Mouse (Mus musculus) skeletal muscle tissue, adult 2 months (tissue): ENCODE measurements around the gene Sgca.

Source experiments
- DNase-seq: peaks from one replicate; pipeline ENCODE4 v3.0.0-alpha.2; 2012; ENCODE audit warnings: low read depth, low spot score

The Sgca gene

DNA sequence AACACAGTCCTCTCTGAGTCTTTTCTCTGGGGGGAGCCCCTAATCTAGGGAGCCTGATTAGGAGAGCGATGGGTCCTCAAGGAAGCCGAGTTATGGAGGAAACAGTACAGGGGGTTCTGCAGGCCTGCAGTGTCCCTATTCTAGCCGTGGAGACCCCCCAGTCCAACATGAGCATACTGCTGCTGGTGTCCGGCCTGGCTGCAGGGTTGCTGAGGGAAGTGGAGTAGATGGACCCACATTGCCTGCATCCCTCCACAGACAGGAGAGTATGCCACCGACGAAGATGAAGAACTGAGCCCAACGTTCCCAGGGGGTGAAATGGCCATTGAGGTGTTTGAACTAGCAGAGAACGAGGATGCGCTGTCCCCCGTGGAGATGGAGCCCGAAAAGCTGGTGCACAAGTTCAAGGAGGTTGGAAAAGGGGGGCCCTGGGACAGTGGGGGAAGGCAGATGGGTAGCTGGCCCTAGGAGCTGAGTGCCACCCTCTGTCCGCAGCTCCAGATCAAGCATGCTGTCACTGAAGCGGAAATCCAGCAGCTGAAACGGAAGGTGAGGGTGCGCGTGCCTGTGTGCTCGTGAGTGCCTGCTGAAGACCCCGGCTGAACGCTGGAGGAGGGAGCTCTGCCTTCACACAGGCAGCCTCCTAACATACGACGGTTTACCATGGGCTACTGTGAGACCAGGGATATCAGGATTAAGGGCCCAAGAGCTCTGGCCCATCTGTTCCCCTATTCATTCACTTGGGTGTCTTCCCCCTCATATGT is 25.6 kb upstream of the Sgca start:
- no peak for DNase-seq

DNA sequence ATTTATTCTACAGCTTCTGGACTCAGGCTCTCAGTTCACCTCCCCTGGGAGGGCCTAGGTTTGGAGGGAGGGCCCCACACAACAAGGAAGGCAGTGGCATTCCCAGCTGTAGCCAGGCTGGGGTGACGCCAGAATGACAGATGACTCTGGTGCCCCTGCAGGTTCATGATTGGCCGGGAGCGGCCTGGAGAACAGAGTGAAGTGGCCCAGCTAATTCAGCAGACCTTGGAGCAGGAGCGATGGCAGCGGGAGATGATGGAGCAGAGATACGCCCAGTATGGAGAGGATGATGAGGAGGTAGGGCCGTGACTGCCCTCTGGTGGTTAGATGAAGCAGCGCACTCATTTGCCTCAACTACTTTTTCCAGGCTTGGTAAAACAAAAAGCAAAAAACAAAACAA is 24.9 kb upstream of the Sgca start:
- DNase-seq = peak; percentile 73

DNA sequence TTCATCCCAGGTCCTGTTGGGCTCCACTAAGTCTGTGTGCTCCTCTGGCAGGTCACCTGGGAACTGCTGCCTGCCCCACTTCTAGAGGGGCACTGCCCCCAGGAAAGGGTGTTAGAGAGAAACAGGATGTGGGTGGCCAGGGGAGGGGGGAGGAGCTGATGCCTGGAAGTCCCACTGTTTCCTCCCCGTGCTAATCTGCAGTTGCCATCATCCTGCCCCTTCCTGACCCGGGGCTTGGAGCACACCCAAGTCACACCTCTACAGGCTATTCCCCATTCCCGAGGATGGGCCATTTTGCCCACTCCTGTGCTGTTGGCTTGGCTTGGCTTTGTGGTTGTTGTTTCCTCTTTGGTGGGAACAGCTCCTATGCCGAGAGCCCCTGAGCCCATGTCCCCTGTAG is 24.4 kb upstream of the Sgca start:
- no peak for DNase-seq

DNA sequence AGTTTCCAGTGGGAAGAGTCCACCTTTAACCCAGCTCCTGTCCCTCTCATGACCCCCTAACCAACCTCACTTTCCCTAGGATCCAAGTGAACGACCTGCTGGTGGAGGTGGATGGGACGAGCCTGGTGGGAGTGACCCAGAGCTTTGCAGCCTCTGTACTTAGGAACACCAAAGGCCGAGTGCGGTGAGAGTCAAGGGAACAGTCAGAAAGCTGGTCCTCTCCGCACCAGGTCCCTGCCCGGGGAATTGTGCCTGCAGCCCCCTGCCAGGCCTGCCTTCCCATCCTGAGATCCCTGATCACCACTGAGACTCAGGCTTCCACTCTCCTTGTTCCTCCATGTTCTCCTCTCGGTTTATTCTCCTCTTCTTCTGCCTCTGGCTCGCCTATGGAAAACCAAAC is 24.0 kb upstream of the Sgca start:
- no peak for DNase-seq

DNA sequence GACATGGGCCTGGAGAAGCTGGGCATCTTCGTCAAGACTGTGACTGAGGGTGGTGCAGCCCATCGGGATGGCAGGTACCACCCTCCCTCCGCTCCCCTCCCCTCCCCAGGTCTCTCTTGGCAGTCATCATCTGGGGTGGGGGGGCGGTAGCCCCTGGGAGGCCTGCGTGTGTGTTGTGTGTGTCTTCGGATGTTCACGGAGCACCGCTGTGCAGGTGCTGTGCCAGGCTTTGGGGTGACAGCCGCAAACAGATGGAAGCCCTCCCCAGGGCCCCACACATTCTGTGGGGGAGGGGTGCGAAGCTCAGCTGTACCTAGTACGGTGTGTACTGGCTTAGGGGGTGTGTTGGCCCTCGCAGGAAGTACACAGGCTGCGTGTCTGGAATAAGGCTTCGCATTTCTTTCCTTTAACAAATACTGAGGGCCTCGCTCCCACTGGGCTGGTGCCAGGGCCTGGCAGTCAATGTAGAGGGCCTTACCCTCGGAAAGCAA is 22.0 kb upstream of the Sgca start:
- no peak for DNase-seq

DNA sequence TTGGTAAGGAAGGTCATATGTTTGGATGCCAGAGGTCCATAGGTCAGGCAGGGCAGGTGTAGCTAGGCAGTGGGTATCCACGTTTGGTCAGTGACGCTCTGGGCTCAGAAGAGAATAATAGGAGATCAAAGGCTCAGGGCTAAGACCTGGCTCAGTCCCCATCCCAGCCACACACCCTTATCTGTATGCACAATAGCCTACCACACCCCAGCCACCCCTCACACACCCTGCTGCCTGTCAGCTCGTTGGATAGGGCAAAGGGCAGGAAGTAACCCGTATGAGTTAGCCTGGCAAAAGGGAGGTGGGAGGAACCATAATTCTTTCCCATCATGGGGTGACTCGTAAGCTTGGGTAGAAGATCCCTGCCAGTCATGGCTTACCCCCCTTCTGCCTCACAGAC is 21.5 kb upstream of the Sgca start:
- no peak for DNase-seq

DNA sequence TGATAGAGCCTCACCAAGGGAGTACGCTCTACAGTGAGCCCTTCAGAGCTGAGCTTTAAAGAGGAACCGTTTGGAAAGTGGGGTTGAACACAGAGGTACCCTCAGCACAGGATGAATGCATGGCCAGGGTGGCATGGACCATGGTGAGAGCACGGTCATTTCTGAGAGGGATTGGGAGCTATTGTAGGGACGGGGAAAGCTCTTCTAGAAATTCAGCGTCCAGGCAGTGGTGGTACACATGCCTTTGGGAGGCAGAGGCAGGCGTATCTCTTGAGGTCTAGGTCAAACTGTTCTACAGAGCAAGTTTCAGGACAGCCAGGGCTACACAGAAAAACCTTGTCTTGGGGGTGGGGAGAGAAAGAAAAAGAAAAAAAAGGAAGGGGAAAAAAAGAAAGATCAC is 20.9 kb upstream of the Sgca start:
- no peak for DNase-seq

DNA sequence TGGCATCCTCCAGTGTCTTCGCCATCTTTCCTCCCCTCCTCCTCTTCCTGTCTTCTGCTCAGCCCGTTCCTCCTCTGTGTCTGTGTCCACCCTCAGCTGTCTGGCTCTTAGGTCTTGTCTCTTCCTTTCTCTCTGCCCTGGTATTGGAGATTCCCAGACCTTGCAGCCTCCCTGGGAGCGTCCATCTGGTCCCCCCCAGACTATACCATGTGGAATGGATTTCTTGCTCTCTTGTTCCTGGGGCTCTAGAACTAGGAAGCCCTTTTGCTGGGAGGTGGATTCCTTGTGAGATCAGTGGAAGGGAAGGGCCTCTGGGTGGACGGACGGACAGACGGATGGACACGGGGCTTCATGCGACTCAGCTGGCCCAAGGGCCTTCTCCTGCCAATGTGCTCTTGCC is 20.0 kb upstream of the Sgca start:
- DNase-seq = no peak

DNA sequence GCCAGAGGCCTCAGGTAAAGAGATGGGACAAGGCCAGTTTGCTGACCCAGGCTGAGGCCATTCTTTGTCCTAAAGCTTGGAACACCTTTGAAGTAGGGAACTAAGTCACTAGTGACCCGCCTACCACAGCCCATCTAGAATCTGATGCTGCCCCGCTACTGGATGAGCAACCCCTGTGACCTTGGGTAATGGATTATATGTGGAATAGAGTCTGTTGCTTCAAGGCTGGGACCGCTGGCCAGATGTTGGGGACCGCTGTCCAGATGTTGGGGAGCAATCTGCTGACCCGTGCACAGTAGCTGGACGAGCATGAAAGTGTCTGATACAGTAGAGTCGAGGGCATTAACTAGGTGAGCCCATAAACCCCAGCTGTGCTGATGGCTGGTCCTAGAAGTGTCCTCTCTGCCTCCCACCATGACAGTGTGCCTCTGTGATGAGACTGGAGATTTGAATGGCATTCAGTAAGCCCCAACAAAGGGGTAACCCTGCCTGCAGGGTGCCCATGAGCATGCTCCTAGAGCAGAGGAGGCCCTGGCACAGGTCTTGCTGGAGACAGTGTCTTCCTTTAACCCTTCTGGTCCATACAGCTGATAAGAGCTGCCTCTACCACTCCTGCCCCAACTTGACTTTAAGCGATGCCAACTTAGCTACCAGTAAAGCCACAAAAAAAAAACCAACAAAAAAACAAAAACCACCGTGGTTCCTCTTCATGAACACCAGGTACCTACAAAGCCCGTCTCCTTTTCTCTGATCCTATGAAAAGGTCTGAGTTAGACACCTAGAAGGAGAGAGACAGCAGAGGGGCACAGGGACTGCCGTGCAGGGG is 19.0 kb upstream of the Sgca start:
- DNase-seq = no peak

DNA sequence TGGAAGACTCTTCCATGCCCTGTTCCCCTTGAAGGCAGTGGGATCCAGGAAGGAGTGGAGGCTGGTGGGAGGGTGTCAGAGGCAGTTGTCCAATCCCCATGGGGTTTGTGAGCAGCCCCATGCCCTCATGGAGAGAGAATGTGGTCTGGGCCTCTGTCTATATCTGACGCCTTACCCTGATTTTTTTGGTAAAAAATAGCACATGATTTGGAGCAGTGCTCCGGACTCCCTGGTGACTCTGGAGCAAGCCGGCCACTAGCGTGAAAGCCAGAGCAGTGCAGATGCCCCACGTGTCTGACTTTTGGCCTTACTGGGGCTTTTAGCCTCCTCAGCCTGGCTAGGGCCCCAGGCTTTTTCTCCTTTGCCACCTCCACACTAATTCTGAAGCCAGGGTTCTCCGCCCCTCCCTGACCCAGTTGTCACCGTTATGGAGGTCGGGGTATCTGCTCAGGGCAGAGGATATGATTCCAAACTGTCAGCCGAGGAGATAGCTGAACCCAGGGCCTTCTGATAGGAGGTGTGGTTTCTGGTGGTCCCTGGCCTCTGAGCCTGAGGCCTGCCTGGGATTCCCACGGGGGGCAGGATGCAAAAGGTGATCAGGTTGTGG is 18.2 kb upstream of the Sgca start:
- no peak for DNase-seq

DNA sequence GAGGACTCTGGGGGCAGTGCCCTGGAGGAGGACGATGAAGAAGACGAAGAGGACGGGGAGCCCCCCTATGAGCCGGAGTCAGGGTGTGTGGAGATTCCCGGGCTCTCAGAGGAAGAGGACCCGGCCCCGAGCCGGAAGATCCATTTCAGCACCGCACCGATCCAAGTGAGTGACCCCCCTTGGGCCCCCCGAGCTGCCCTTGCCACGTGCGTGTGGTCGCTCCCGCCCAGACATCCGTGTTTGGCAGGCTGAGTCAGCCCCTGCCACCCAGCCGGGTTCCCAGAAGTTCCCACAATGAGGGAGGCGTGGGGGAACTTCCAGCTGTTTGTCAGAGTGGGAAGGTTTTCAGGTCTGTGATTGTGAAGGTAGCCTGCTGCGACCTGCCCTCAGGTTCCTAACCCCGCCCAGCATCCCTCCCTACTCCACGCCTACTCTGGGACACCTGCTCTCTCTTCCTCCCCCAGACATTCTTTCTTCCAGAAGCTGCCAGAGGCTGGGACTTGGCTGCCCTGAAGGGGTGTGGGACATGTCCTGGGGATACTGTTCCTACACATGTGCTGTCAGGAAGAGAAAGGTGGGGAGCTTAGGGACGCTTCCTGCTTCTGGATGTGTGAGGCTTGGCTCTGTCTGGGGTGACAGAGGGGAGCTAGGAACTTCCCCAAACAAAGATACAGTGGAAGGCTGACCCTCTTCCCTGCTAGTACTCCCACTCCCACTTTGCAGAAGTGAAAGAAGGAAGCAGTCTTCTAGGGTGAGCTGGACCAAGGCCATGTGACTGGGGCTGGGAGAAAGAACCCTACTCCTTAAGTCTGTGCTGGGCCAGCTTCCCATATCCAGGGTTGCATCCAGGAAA is 16.9 kb upstream of the Sgca start:
- DNase-seq = no peak

DNA sequence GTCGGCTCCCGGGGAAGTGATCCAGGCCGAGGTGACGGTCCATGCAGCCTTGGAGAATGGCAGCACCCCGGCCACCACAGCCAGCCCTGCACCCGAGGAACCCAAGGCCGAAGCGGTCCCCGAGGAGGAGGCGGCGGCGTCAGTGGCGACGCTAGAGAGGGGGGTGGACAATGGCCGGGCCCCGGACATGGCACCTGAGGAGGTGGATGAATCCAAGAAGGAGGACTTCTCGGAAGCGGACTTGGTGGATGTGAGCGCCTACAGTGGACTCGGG is 16.3 kb upstream of the Sgca start:
- no peak for DNase-seq

DNA sequence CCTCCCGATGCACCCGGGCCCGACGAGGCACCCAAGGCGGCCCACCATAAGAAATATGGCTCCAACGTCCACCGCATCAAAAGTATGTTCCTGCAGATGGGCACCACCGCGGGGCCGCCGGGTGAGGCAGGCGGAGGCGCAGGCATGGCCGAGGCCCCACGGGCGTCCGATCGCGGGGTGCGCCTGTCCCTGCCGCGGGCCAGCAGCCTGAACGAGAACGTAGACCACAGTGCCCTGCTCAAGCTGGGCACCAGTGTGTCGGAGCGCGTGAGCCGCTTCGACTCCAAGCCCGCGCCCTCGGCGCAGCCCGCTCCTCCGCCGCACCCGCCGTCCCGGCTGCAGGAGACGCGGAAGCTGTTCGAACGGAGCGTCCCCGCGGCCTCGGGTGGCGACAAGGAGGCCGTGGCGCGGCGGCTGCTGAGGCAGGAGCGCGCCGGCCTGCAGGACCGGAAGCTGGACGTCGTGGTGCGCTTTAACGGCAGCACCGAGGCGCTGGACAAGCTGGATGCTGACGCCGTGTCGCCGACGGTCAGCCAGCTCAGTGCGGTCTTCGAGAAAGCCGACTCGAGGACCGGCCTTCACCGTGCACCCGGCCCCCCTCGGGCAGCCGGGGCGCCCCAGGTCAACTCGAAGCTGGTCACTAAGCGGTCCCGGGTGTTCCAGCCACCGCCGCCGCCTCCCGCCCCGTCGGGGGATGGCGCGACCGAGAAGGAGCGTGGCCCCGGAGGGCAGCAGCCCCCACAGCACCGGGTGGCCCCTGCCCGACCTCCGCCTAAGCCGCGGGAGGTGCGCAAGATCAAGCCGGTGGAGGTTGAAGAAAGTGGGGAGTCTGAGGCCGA is 15.7 kb upstream of the Sgca start:
- no peak for DNase-seq

DNA sequence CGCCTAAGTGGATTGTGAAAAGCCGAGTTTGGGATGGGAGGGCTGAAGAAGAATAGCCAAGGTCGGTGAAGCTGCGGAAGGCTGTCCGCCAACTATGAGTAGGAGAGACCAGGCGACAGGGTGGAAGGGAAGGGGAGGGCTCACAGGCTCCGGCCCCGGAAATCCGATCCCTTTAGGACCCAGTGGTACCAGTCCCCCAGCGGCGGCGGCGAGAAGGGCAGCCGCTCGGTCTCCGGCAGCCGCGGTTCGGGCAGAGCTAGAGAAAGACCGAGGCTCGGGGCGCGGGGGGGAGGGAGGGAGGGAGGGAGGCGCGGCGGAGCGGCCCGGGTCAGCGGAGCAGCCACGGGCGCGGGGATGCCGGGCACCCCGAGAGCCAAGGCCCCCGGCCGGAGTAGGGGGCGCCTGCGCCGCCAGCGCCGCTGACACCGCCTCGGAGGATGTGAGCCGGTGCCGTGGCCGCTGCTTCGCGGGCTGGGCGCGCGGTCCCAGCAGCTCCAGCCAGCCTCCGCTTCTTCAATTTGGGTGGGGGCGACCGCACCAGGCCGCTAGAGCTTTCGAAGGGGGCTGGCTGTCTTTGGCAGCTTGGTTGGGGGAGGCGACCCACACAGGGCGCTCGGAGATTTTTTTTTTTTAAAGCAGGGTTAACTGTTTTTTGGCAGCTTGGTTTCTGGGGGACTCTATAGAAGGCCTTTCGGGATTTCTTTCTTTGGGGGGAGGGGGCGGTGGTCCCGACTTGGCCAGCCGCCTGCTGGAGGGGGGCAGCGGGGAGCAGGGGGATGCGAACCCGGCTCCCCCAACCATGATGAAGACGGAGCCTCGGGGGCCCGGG is 14.8 kb upstream of the Sgca start, which contains the start of gene Ppp1r9b:
Gene Ppp1r9b (plus strand): TSS at position 287 of the 829 bp plus-strand sequence.
- DNase-seq = peak; percentile 93

DNA sequence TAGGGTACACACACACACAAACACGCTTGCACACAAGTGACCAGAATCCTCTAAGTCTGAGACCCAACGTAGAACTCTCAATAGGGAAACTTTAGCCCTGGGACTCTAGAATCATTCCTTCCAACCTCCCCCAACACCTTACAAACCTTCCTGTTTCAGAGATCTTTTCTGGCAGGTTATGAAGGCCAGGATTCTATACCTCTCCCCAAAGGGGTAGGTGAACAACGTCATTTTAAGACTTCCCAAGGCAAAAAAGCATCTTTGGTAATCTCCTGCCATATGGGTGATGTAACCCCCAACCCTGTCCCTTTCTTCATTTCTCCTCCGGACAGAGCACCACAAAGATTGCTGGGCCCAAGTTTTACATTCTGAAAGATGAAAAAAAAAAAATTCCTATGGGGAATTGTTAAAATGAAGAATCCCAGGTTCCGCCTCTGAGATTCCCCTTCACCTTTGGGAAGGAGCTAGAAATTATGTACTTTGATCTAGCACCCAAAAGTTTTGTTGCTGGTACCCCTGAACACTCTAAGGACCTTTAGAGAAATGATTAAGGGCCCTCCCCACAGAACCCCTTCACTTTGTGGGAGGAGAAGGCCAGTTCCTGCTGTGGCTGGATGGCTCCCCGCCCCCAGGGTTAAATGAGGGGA is 14.1 kb upstream of the Sgca start:
- DNase-seq = no peak

DNA sequence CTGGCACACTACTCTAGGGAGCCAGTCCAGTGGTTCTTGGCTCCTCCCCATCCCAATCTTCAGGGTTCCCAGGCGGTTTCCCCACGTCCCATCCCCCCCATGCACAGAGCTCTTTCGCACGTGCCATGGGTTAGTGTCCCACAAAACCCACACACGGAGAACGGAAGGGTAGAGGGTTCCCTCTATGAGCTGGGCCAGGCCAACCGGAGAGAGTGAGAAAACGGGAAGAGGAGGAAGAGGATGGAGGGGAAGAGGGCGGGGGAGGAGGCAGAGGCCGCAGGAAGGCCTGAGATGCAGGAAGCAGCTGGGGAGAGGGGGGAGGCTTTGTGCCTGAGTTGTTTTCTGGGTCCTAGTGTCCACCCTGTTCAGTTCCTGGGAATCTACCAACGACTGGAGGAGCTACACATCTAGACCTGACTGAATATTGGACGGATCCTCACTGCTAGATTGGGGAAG is 13.5 kb upstream of the Sgca start:
- peak; percentile 92 for DNase-seq

DNA sequence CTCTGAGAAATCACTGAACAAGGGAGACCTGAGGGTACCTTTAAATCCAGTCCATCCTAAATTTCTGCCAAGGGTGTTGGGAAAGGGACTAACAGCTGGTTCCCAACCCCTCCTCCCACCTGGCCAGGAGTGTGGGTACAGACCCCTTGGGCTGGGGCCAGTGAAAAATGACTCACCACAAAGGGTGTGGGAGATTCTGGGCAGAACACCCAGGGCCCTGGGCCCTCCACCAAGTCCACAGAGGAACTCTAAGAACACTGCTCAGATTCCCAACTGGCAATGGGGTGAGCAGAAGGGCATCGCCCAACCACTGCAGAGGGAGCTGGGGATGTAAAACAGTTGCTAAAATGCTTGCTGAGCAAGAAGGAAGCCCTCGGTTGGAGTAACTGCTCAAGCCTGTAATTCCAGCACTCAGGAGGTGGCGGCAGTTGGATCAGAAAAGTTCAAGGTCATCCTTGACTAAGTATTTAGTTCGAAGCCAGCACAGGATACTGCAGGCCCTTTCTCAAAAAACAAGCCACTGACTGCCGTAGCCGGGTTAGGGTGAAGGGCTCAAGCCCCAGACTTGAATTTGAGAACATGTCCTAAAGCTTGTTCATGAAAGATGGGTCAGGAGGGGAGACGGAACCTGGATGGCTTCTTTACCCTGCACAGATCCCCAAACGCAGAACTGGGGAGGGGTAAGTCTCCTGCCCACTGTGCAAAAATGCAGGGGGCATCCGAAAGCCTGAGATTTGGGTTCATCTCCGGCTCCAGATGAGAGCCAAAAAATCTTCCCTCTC is 12.8 kb upstream of the Sgca start:
- peak; percentile 76 for DNase-seq

DNA sequence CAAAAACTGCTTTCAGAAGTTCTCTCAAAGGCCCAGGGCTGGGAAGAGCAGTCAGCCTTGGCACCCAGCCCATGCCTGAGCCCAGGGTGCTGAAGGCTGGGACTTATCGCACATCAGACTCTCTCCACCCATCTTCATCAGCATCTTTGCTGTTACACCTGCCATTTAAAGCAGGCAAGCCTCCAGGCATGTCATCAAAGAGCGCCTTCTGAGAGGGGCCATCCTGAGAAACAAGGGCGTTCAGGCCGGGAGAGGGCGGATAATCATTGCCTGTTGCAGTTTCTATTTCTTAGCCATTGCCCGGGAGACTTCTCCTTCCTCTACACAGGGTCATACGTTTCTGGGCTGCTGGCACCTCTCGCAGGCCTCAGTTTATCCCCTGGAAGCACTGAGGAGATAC is 11.7 kb upstream of the Sgca start:
- no peak for DNase-seq

DNA sequence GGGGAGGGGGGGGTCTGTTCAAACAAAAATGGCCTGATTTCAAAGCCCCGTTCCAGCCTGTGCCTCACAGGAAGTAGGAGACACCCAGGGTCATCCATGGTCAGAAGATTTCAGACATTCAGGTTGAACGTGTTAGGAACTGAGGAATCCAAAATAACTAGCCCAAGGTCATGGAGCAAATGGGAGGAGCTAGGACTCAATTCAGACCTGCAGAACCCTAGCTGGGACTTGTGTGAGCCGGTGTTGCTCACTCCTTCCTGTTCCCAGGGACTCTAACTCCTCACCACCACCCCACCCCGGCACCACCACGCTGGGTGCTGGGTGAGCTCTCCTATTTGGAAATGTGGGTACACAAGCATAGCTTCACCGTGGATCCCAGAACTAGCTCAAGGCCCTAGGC is 11.2 kb upstream of the Sgca start:
- DNase-seq = no peak
